Mouse (Mus musculus): ENCODE data around the gene Neb. TPM values are rescaled to one million over a fixed set of nuclear protein-coding genes. Genes with fewer than 3 reads are reported as not detected.

Gene Neb
- polyA plus RNA-seq, 1 experiment from 2014 or later: 9.2 TPM

GRCm38 (mm10) chr2:52374706-52375105 is 3.6 kb downstream of the Neb start:
- H3K4me2 ChIP-seq: no peak overlapping the region
- no peak overlapping the region for H3K4me3 ChIP-seq (replicated peaks)
- no peaks in the 10 kb centered on the region for H3K9me3 ChIP-seq (replicated peaks)
- no peak for ATAC-seq (ENCODE audit: insufficient read depth)
- H3K9ac ChIP-seq: no peak overlapping the region
- 63% methylated on average over 6 of the region's 6 CpGs for WGBS (ENCODE audit: insufficient replicate concordance)
- H3K36me3 ChIP-seq (replicated peaks): no peaks in the 10 kb centered on the region
- H3K4me1 ChIP-seq (replicated peaks): peaks cover 9% of the 10 kb centered on the region
- no peak overlapping the region for H3K27ac ChIP-seq (replicated peaks)
- H3K27me3 ChIP-seq: no peaks in the 10 kb centered on the region

- Histone ChIP-seq H3K4me1 (replicated peaks) (no peaks in the 10 kb centered on the region; the same call in 1 of the 2 replicates), H3K4me3 (replicated peaks) (no peak overlapping the region), H3K4me2 (no peak overlapping the region), H3K27me3 (no peaks in the 10 kb centered on the region), H3K27ac (replicated peaks) (no peak overlapping the region), H3K9ac (no peak overlapping the region), H3K9me3 (replicated peaks) (no peaks in the 10 kb centered on the region), H3K36me3 (replicated peaks) (no peaks in the 10 kb centered on the region)
- WGBS (ENCODE audit: insufficient replicate concordance): 24% methylated on average over 6 of the region's 6 CpGs
- ATAC-seq (ENCODE audit: insufficient read depth): no peak
These were observed 5.8 kb downstream of the Neb start for GRCm38 (mm10) chr2:52372480-52372879.

GRCm38 (mm10) chr2:52372080-52372479 is 6.2 kb downstream of the Neb start:
- Histone ChIP-seq H3K36me3 (replicated peaks) (no peaks in the 10 kb centered on the region), H3K27me3 (no peaks in the 10 kb centered on the region), H3K4me1 (replicated peaks) (no peaks in the 10 kb centered on the region; the same call in 1 of the 2 replicates), H3K9me3 (replicated peaks) (no peaks in the 10 kb centered on the region), H3K4me2 (no peak overlapping the region), H3K27ac (replicated peaks) (no peak overlapping the region), H3K4me3 (replicated peaks) (no peak overlapping the region), H3K9ac (no peak overlapping the region)
- 48% methylated on average over 4 of the region's 4 CpGs for WGBS (ENCODE audit: insufficient replicate concordance)
- ATAC-seq (ENCODE audit: insufficient read depth): no peak

GRCm38 (mm10) chr2:52371066-52371465 is 7.2 kb downstream of the Neb start:
- Histone ChIP-seq H3K9me3 (replicated peaks) (no peaks in the 10 kb centered on the region), H3K27ac (replicated peaks) (no peak overlapping the region), H3K4me3 (replicated peaks) (no peak overlapping the region), H3K9ac (no peak overlapping the region), H3K4me1 (replicated peaks) (no peaks in the 10 kb centered on the region; the same call in 1 of the 2 replicates), H3K4me2 (no peak overlapping the region), H3K36me3 (replicated peaks) (no peaks in the 10 kb centered on the region), H3K27me3 (no peaks in the 10 kb centered on the region)
- ATAC-seq (ENCODE audit: insufficient read depth): no peak
- WGBS (ENCODE audit: insufficient replicate concordance): 41% methylated on average over 2 of the region's 2 CpGs

- Histone ChIP-seq H3K27ac (replicated peaks) (no peak overlapping the region), H3K4me2 (no peak overlapping the region), H3K4me3 (replicated peaks) (no peak overlapping the region), H3K9ac (no peak overlapping the region), H3K4me1 (replicated peaks) (no peaks in the 10 kb centered on the region; the same call in 1 of the 2 replicates), H3K27me3 (no peaks in the 10 kb centered on the region), H3K36me3 (replicated peaks) (no peaks in the 10 kb centered on the region), H3K9me3 (replicated peaks) (no peaks in the 10 kb centered on the region)
- no peak for ATAC-seq (ENCODE audit: insufficient read depth)
- 80% methylated on average over 6 of the region's 6 CpGs for WGBS (ENCODE audit: insufficient replicate concordance)
These were observed 8.7 kb downstream of the Neb start for GRCm38 (mm10) chr2:52369622-52370021.

GRCm38 (mm10) chr2:52367665-52368064 is 10.6 kb downstream of the Neb start:
- no peak overlapping the region for H3K9ac ChIP-seq
- H3K4me2 ChIP-seq: no peak overlapping the region
- H3K36me3 ChIP-seq (replicated peaks): no peaks in the 10 kb centered on the region
- no peaks in the 10 kb centered on the region; the same call in 1 of the 2 replicates for H3K4me1 ChIP-seq (replicated peaks)
- H3K27ac ChIP-seq (replicated peaks): no peak overlapping the region
- no peaks in the 10 kb centered on the region for H3K27me3 ChIP-seq
- 68% methylated on average over 5 of the region's 5 CpGs for WGBS (ENCODE audit: insufficient replicate concordance)
- H3K4me3 ChIP-seq (replicated peaks): no peak overlapping the region
- ATAC-seq (ENCODE audit: insufficient read depth): no peak
- no peaks in the 10 kb centered on the region for H3K9me3 ChIP-seq (replicated peaks)

GRCm38 (mm10) chr2:52367248-52367647 is 11.0 kb downstream of the Neb start:
- no peak for ATAC-seq (ENCODE audit: insufficient read depth)
- WGBS (ENCODE audit: insufficient replicate concordance): 60% methylated on average over 13 of the region's 13 CpGs
- no peak overlapping the region for H3K9ac ChIP-seq
- H3K4me1 ChIP-seq (replicated peaks): no peaks in the 10 kb centered on the region
- no peaks in the 10 kb centered on the region for H3K36me3 ChIP-seq (replicated peaks)
- no peak overlapping the region for H3K4me2 ChIP-seq
- no peak overlapping the region for H3K4me3 ChIP-seq (replicated peaks)
- H3K27ac ChIP-seq (replicated peaks): no peak overlapping the region
- H3K9me3 ChIP-seq (replicated peaks): no peaks in the 10 kb centered on the region
- no peaks in the 10 kb centered on the region for H3K27me3 ChIP-seq

GRCm38 (mm10) chr2:52361086-52361485 is 17.2 kb downstream of the Neb start:
- Histone ChIP-seq H3K4me3 (replicated peaks) (no peak overlapping the region), H3K4me2 (no peak overlapping the region), H3K36me3 (replicated peaks) (no peaks in the 10 kb centered on the region), H3K4me1 (replicated peaks) (no peaks in the 10 kb centered on the region), H3K27me3 (no peaks in the 10 kb centered on the region), H3K9ac (no peak overlapping the region), H3K27ac (replicated peaks) (no peak overlapping the region), H3K9me3 (replicated peaks) (no peaks in the 10 kb centered on the region)
- WGBS (ENCODE audit: insufficient replicate concordance): 72% methylated on average over 9 of the region's 9 CpGs
- no peak for ATAC-seq (ENCODE audit: insufficient read depth)

GRCm38 (mm10) chr2:52359722-52360121 is 18.6 kb downstream of the Neb start:
- Histone ChIP-seq H3K27ac (replicated peaks) (no peak overlapping the region), H3K27me3 (no peaks in the 10 kb centered on the region), H3K4me2 (no peak overlapping the region), H3K9me3 (replicated peaks) (no peaks in the 10 kb centered on the region), H3K9ac (no peak overlapping the region), H3K4me3 (replicated peaks) (no peak overlapping the region), H3K4me1 (replicated peaks) (no peaks in the 10 kb centered on the region), H3K36me3 (replicated peaks) (no peaks in the 10 kb centered on the region)
- WGBS (ENCODE audit: insufficient replicate concordance): 50% methylated on average over 1 of the region's 1 CpGs
- ATAC-seq (ENCODE audit: insufficient read depth): no peak

- no peak overlapping the region for H3K9ac ChIP-seq
- no peaks in the 10 kb centered on the region; the same call in 1 of the 2 replicates for H3K27me3 ChIP-seq
- H3K9me3 ChIP-seq (replicated peaks): no peaks in the 10 kb centered on the region
- H3K4me3 ChIP-seq (replicated peaks): no peak overlapping the region
- no peaks in the 10 kb centered on the region for H3K4me1 ChIP-seq (replicated peaks)
- 61% methylated on average over 5 of the region's 5 CpGs for WGBS (ENCODE audit: insufficient replicate concordance)
- no peak overlapping the region for H3K27ac ChIP-seq (replicated peaks)
- no peak for ATAC-seq (ENCODE audit: insufficient read depth)
- H3K4me2 ChIP-seq: no peak overlapping the region
- H3K36me3 ChIP-seq (replicated peaks): no peaks in the 10 kb centered on the region
These were observed 20.1 kb downstream of the Neb start for GRCm38 (mm10) chr2:52358156-52358555.

- H3K9me3 ChIP-seq (replicated peaks): no peaks in the 10 kb centered on the region
- no peaks in the 10 kb centered on the region; the same call in 1 of the 2 replicates for H3K27me3 ChIP-seq
- no peak for ATAC-seq (ENCODE audit: insufficient read depth)
- H3K4me3 ChIP-seq (replicated peaks): no peak overlapping the region
- no peak overlapping the region for H3K4me2 ChIP-seq
- no peaks in the 10 kb centered on the region for H3K36me3 ChIP-seq (replicated peaks)
- H3K27ac ChIP-seq (replicated peaks): no peak overlapping the region
- no peaks in the 10 kb centered on the region for H3K4me1 ChIP-seq (replicated peaks)
- 57% methylated on average over 1 of the region's 1 CpGs for WGBS (ENCODE audit: insufficient replicate concordance)
- no peak overlapping the region for H3K9ac ChIP-seq
These were observed 27.2 kb downstream of the Neb start for GRCm38 (mm10) chr2:52351029-52351428.

- Histone ChIP-seq H3K4me3 (replicated peaks) (no peak overlapping the region), H3K4me2 (no peak overlapping the region), H3K9me3 (replicated peaks) (no peaks in the 10 kb centered on the region), H3K36me3 (replicated peaks) (no peaks in the 10 kb centered on the region), H3K27ac (replicated peaks) (no peak overlapping the region), H3K4me1 (replicated peaks) (no peaks in the 10 kb centered on the region), H3K27me3 (no peaks in the 10 kb centered on the region), H3K9ac (no peak overlapping the region)
- WGBS (ENCODE audit: insufficient replicate concordance): 51% methylated on average over 7 of the region's 7 CpGs
- no peak for ATAC-seq (ENCODE audit: insufficient read depth)
These were observed 37.3 kb downstream of the Neb start for GRCm38 (mm10) chr2:52340990-52341389.

Measured in liver, embryonic 15.5 days (tissue).